Mouse (Mus musculus): ENCODE measurements around the gene Cenpc1. TPM values are rescaled to one million over a fixed set of nuclear protein-coding genes. Genes with fewer than 3 reads are reported as not detected.

Gene Cenpc1
- polyA plus RNA-seq (2014; fragmentation: Nextera tagmentation; extraction: Ambion mirVana) = 45.5 and 48.7 TPM in 2 replicates

GRCm38 (mm10) chr5:86065101-86065875 is at the start of gene Cenpc1:
Gene Cenpc1, minus strand, starts transcription at chr5:86065583.
- Histone ChIP-seq H3K9ac (ENCODE audit: low read length) (peak within 1 kb of the TSS; percentile 76), H3K27ac (ENCODE audit: low read depth, low read length) (peak within 1 kb of the TSS; percentile 70), H3K4me1 (replicated peaks; ENCODE audit: control insufficient read depth, insufficient read depth, low read length) (no peaks in the 10 kb centered on the region; the same call in 1 of the 2 replicates), H3K27me3 (ENCODE audit: control insufficient read depth, insufficient read depth, low read length) (no peaks in the 10 kb centered on the region), H3K36me3 (ENCODE audit: control insufficient read depth, insufficient read depth, low read length) (no peaks in the 10 kb centered on the region), H3K9me3 (ENCODE audit: control insufficient read depth, low read length) (no peaks in the 10 kb centered on the region), H3K4me3 (ENCODE audit: low read depth, low read length) (peak within 1 kb of the TSS; percentile 79), H3K4me2 (ENCODE audit: low read depth, low read length, severe bottlenecking) (peak within 1 kb of the TSS; percentile 54)
- DNase-seq (ENCODE audit: low spot score) (peak; percentile 99), ATAC-seq (replicated peaks; ENCODE audit: low FRiP score) (peak; percentile 95)
- WGBS = under 1% methylated on average over 58 of the region's 60 CpGs

GRCm38 (mm10) chr5:86113997-86114396 is 48.6 kb upstream of the Cenpc1 start:
- DNase-seq (ENCODE audit: low spot score) = no peak
- H3K4me3 ChIP-seq (ENCODE audit: low read depth, low read length) = no peak overlapping the region

GRCm38 (mm10) chr5:86113037-86113436 is 47.7 kb upstream of the Cenpc1 start:
- DNase-seq (ENCODE audit: low spot score) = no peak
- H3K9ac ChIP-seq (ENCODE audit: low read length) = no peak overlapping the region
- H3K4me2 ChIP-seq (ENCODE audit: low read depth, low read length, severe bottlenecking) = no peak overlapping the region
- no peaks in the 10 kb centered on the region for H3K9me3 ChIP-seq (ENCODE audit: control insufficient read depth, low read length)
- ATAC-seq (replicated peaks; ENCODE audit: low FRiP score) = no peak
- WGBS = 94% methylated on average over 2 of the region's 2 CpGs
- H3K36me3 ChIP-seq (ENCODE audit: control insufficient read depth, insufficient read depth, low read length) = no peaks in the 10 kb centered on the region; the same call in 1 of the 2 replicates
- no peaks in the 10 kb centered on the region for H3K27me3 ChIP-seq (ENCODE audit: control insufficient read depth, insufficient read depth, low read length)
- no peaks in the 10 kb centered on the region for H3K4me1 ChIP-seq (replicated peaks; ENCODE audit: control insufficient read depth, insufficient read depth, low read length)
- H3K4me3 ChIP-seq (ENCODE audit: low read depth, low read length) = no peak overlapping the region
- H3K27ac ChIP-seq (ENCODE audit: low read depth, low read length) = no peak overlapping the region

More at GRCm38 (mm10) chr5:86113997-86114396, 48.6 kb upstream of the Cenpc1 start:
- no peak for ATAC-seq (replicated peaks; ENCODE audit: low FRiP score)
- 94% methylated on average over 1 of the region's 1 CpGs for WGBS
- Histone ChIP-seq H3K9ac (ENCODE audit: low read length) (no peak overlapping the region), H3K4me1 (replicated peaks; ENCODE audit: control insufficient read depth, insufficient read depth, low read length) (no peaks in the 10 kb centered on the region), H3K27ac (ENCODE audit: low read depth, low read length) (no peak overlapping the region), H3K36me3 (ENCODE audit: control insufficient read depth, insufficient read depth, low read length) (no peaks in the 10 kb centered on the region; the same call in 1 of the 2 replicates), H3K9me3 (ENCODE audit: control insufficient read depth, low read length) (no peaks in the 10 kb centered on the region), H3K27me3 (ENCODE audit: control insufficient read depth, insufficient read depth, low read length) (no peaks in the 10 kb centered on the region), H3K4me2 (ENCODE audit: low read depth, low read length, severe bottlenecking) (no peak overlapping the region)

- DNase-seq (ENCODE audit: low spot score) = no peak
- H3K9me3 ChIP-seq (ENCODE audit: control insufficient read depth, low read length) = no peaks in the 10 kb centered on the region
- ATAC-seq (replicated peaks; ENCODE audit: low FRiP score) = no peak
- no peak overlapping the region for H3K27ac ChIP-seq (ENCODE audit: low read depth, low read length)
- H3K27me3 ChIP-seq (ENCODE audit: control insufficient read depth, insufficient read depth, low read length) = no peaks in the 10 kb centered on the region
- no peaks in the 10 kb centered on the region for H3K4me1 ChIP-seq (replicated peaks; ENCODE audit: control insufficient read depth, insufficient read depth, low read length)
- H3K36me3 ChIP-seq (ENCODE audit: control insufficient read depth, insufficient read depth, low read length) = no peaks in the 10 kb centered on the region; the same call in 1 of the 2 replicates
- 88% methylated on average over 1 of the region's 1 CpGs for WGBS
- no peak overlapping the region for H3K9ac ChIP-seq (ENCODE audit: low read length)
- H3K4me3 ChIP-seq (ENCODE audit: low read depth, low read length) = no peak overlapping the region
- no peak overlapping the region for H3K4me2 ChIP-seq (ENCODE audit: low read depth, low read length, severe bottlenecking)
These were observed 45.7 kb upstream of the Cenpc1 start for GRCm38 (mm10) chr5:86111074-86111473.

GRCm38 (mm10) chr5:86106610-86107009 is 41.2 kb upstream of the Cenpc1 start:
- DNase-seq (ENCODE audit: low spot score) = no peak
- Histone ChIP-seq H3K27me3 (ENCODE audit: control insufficient read depth, insufficient read depth, low read length) (no peaks in the 10 kb centered on the region), H3K36me3 (ENCODE audit: control insufficient read depth, insufficient read depth, low read length) (no peaks in the 10 kb centered on the region), H3K9ac (ENCODE audit: low read length) (no peak overlapping the region), H3K4me3 (ENCODE audit: low read depth, low read length) (no peak overlapping the region), H3K9me3 (ENCODE audit: control insufficient read depth, low read length) (no peaks in the 10 kb centered on the region), H3K27ac (ENCODE audit: low read depth, low read length) (no peak overlapping the region), H3K4me1 (replicated peaks; ENCODE audit: control insufficient read depth, insufficient read depth, low read length) (no peaks in the 10 kb centered on the region), H3K4me2 (ENCODE audit: low read depth, low read length, severe bottlenecking) (no peak overlapping the region)
- 83% methylated on average over 2 of the region's 2 CpGs for WGBS
- no peak for ATAC-seq (replicated peaks; ENCODE audit: low FRiP score)

GRCm38 (mm10) chr5:86102176-86102575 is 36.8 kb upstream of the Cenpc1 start:
- Histone ChIP-seq H3K9me3 (ENCODE audit: control insufficient read depth, low read length) (no peaks in the 10 kb centered on the region), H3K4me2 (ENCODE audit: low read depth, low read length, severe bottlenecking) (no peak overlapping the region), H3K4me3 (ENCODE audit: low read depth, low read length) (no peak overlapping the region), H3K9ac (ENCODE audit: low read length) (no peak overlapping the region), H3K27ac (ENCODE audit: low read depth, low read length) (no peak overlapping the region), H3K27me3 (ENCODE audit: control insufficient read depth, insufficient read depth, low read length) (no peaks in the 10 kb centered on the region), H3K36me3 (ENCODE audit: control insufficient read depth, insufficient read depth, low read length) (no peaks in the 10 kb centered on the region), H3K4me1 (replicated peaks; ENCODE audit: control insufficient read depth, insufficient read depth, low read length) (no peaks in the 10 kb centered on the region)
- no peak for ATAC-seq (replicated peaks; ENCODE audit: low FRiP score)
- 96% methylated on average over 2 of the region's 2 CpGs for WGBS
- DNase-seq (ENCODE audit: low spot score) = no peak

GRCm38 (mm10) chr5:86100621-86101020 is 35.2 kb upstream of the Cenpc1 start:
- WGBS = 87% methylated on average over 3 of the region's 3 CpGs
- no peak for ATAC-seq (replicated peaks; ENCODE audit: low FRiP score)

GRCm38 (mm10) chr5:86098988-86099387 is 33.6 kb upstream of the Cenpc1 start:
- no peak overlapping the region for H3K4me3 ChIP-seq (ENCODE audit: low read depth, low read length)
- H3K9me3 ChIP-seq (ENCODE audit: control insufficient read depth, low read length) = no peaks in the 10 kb centered on the region
- ATAC-seq (replicated peaks; ENCODE audit: low FRiP score) (no peak), DNase-seq (ENCODE audit: low spot score) (no peak)
- H3K27ac ChIP-seq (ENCODE audit: low read depth, low read length) = no peak overlapping the region
- H3K36me3 ChIP-seq (ENCODE audit: control insufficient read depth, insufficient read depth, low read length) = no peaks in the 10 kb centered on the region
- WGBS = 86% methylated on average over 3 of the region's 3 CpGs
- H3K27me3 ChIP-seq (ENCODE audit: control insufficient read depth, insufficient read depth, low read length) = no peaks in the 10 kb centered on the region
- no peak overlapping the region for H3K9ac ChIP-seq (ENCODE audit: low read length)
- H3K4me2 ChIP-seq (ENCODE audit: low read depth, low read length, severe bottlenecking) = no peak overlapping the region
- no peaks in the 10 kb centered on the region for H3K4me1 ChIP-seq (replicated peaks; ENCODE audit: control insufficient read depth, insufficient read depth, low read length)

More at GRCm38 (mm10) chr5:86100621-86101020, 35.2 kb upstream of the Cenpc1 start:
- H3K27ac ChIP-seq (ENCODE audit: low read depth, low read length) = no peak overlapping the region
- H3K4me3 ChIP-seq (ENCODE audit: low read depth, low read length) = no peak overlapping the region
- H3K27me3 ChIP-seq (ENCODE audit: control insufficient read depth, insufficient read depth, low read length) = no peaks in the 10 kb centered on the region
- H3K4me2 ChIP-seq (ENCODE audit: low read depth, low read length, severe bottlenecking) = no peak overlapping the region
- H3K9me3 ChIP-seq (ENCODE audit: control insufficient read depth, low read length) = no peaks in the 10 kb centered on the region
- no peaks in the 10 kb centered on the region for H3K36me3 ChIP-seq (ENCODE audit: control insufficient read depth, insufficient read depth, low read length)
- no peaks in the 10 kb centered on the region for H3K4me1 ChIP-seq (replicated peaks; ENCODE audit: control insufficient read depth, insufficient read depth, low read length)
- no peak overlapping the region for H3K9ac ChIP-seq (ENCODE audit: low read length)
- no peak for DNase-seq (ENCODE audit: low spot score)

- no peak overlapping the region for H3K9ac ChIP-seq (ENCODE audit: low read length)
- 89% methylated on average over 9 of the region's 9 CpGs for WGBS
- no peaks in the 10 kb centered on the region for H3K36me3 ChIP-seq (ENCODE audit: control insufficient read depth, insufficient read depth, low read length)
- no peaks in the 10 kb centered on the region for H3K9me3 ChIP-seq (ENCODE audit: control insufficient read depth, low read length)
- H3K4me3 ChIP-seq (ENCODE audit: low read depth, low read length) = no peak overlapping the region
- no peak for DNase-seq (ENCODE audit: low spot score)
- H3K4me1 ChIP-seq (replicated peaks; ENCODE audit: control insufficient read depth, insufficient read depth, low read length) = no peaks in the 10 kb centered on the region
- ATAC-seq (replicated peaks; ENCODE audit: low FRiP score) = no peak
- no peak overlapping the region for H3K4me2 ChIP-seq (ENCODE audit: low read depth, low read length, severe bottlenecking)
- no peak overlapping the region for H3K27ac ChIP-seq (ENCODE audit: low read depth, low read length)
- no peaks in the 10 kb centered on the region for H3K27me3 ChIP-seq (ENCODE audit: control insufficient read depth, insufficient read depth, low read length)
These were observed 29.4 kb upstream of the Cenpc1 start for GRCm38 (mm10) chr5:86094754-86095153.

All from forebrain, embryonic 11.5 days (tissue).